Mouse (Mus musculus): ENCODE data around the gene Nkd1. TPM values are rescaled to one million over a fixed set of nuclear protein-coding genes. Genes with fewer than 3 reads are reported as not detected.

The Nkd1 gene
- polyA plus RNA-seq, 1 experiment = 23.1 TPM

DNA sequence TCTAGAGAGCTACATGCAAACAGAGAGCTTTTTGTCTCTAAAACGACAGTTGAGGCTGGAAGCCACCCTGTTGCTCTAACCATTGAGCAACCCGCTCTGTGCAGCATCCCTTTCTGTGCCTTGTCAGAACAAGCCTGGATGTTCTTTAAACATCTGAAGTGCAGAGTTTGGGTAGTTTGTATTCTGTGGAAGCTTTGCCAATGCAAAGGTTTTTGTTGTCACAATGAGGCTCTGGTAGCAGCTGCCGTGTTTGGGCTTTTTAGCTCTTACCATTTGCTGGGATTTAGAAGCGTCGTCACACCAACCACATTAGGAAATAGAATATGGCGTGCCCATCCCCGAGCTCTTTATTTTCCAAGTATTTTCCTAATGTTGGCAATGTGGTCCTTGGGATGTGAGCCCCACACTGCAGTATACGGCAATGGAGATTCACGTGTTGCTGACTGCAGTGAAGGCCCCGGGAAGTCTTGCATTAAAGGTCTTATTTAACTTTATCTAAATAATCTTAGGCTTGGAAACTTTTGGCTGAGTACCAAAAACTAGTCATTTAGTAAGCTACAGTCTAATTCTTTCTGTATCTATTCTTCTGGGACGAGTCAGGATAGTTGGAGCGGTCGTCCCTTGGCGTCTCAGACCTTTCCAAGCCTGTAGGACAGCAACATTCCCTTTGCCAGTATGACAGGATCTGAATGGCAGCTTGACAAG lies 51.9 kb downstream of the Nkd1 start:
- DNase-seq (ENCODE audit: extremely low spot score in 1 of 2, low spot score in 1 of 2) = no peak

DNA sequence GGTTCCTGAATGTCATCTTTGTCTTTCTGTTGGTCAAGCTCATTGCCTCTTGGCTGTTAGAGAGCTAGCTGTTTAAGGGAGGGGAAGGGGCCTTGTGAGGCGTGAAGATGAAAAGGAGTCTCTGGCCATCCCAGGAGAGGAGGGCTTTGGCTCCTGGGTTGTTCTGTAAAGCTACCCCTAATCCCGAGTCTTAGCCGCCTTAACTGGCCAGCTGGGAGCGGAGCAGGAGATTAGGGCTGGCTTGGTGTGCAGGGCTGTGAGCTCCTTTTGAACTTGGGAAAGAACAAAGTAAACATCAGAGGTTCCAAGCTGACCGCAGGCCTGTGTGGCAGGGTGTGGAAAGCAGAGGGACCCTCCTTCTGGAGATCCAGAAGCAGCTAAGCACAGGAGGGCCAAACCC lies 53.8 kb downstream of the Nkd1 start:
- no peak for DNase-seq (ENCODE audit: extremely low spot score in 1 of 2, low spot score in 1 of 2)

DNA sequence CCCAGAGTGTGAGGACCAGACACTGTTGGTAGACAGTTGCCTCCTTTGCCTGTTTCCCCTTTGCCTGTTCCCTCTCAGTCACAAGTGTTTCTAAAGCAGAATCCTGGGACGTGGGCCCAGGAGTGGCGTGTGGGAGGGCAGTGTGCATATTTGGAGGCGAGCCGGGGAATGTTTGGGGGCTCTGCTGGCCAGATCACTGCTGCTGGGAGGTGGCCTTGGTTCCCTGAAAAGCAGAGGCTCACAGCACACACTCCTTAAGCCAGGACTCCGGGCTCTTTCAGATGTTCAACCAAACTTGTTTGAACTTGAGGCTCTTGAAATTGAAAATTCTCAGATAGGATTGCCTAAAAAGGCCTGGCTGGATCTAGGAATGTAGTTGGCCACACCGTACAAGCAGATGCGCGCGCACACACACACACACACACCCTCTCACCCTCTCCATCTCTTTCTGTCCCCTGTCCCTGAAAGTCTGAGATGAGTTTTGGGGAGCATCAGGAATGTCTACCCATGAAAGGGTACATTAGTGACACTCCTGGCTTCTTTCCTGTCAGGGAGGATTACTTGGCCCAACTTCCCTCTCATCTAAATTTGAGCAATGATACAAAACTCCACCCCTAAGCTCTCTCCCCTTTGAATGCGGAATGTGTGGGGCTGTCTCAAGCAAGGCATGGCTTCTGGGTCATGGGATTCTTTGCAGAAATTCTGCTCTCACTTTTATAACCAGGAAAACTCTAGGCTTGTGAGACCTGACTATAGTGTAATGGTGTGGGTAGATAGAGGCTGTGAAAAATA lies 55.4 kb downstream of the Nkd1 start:
- DNase-seq (ENCODE audit: extremely low spot score in 1 of 2, low spot score in 1 of 2) = peak in 1 of 2 experiments; percentile 68

DNA sequence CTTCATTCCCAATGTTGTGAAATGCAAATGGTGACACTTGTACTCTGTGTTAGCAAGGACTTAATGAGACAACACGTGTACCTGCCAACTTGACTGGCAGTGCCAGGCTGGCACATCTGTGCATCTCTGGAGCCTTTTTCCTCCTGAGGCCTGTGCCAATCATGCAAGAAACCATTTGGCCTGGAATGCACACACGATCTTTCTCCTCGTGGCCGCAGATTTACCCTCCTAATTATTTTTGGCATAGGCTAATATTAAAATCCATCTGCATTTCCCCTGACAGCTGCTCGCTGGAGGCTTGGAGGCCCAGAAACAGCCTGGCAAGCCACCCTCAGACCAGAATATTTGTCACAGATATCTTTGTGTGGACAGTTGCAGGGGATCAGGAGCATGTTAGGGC lies 56.5 kb downstream of the Nkd1 start:
- no peak for DNase-seq (ENCODE audit: extremely low spot score in 1 of 2, low spot score in 1 of 2)

DNA sequence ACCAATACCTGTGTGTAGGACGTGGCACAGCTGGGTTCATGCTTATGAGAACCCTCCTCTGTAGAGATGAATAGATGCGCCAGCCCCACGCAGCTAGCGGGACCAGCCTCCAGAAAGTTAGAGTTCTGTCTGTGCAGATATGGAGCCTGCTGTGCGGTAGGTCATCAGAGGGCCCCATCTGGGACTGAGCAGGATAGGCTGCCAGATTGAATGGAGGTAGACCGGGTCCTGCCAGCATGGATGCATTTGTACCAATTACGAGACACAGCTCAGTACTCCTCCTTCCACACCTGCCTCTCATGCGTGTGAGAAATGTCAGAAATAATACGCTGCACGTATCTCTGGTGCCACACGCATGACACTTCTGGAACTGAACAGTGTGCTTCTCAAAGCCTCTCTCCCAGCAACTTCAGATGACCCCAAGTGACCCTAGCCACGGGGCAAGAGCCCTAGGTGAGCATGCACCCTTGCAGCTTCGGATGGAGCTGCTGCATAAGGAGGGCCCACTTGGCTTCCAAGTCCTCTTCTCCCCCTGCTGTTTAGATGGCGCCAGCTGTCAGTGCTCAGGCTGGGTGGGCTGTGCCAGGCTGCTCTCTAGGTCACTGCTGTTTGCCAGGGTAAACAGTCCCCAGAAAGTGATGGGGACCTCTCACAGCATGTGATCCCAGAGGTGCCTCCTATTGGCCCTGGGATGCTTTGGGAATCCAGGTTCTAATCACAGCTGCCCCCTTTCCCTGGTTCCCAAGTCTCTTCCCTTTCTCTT lies 57.4 kb downstream of the Nkd1 start:
- no peak for DNase-seq (ENCODE audit: extremely low spot score in 1 of 2, low spot score in 1 of 2)

DNA sequence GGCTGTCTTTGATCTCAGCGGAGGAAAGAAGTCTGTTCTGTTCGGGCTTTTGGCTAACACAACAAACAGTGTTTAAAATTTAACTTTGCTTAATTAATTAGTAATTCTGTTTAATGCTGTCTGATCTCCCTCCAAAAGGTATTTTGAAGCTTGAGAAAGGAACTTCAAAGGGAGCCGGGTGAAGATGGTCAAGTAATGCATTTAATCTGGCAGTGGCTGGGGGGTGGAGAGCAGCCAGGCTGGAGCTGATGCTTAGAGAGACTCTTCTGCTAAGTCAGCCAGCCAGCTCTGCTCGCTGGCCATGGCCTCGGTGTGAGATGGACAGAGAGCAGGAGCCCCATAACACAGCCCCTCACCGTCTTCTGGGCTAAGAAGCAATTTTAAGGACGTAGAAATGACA lies 58.1 kb downstream of the Nkd1 start:
- no peak for DNase-seq (ENCODE audit: extremely low spot score in 1 of 2, low spot score in 1 of 2)

DNA sequence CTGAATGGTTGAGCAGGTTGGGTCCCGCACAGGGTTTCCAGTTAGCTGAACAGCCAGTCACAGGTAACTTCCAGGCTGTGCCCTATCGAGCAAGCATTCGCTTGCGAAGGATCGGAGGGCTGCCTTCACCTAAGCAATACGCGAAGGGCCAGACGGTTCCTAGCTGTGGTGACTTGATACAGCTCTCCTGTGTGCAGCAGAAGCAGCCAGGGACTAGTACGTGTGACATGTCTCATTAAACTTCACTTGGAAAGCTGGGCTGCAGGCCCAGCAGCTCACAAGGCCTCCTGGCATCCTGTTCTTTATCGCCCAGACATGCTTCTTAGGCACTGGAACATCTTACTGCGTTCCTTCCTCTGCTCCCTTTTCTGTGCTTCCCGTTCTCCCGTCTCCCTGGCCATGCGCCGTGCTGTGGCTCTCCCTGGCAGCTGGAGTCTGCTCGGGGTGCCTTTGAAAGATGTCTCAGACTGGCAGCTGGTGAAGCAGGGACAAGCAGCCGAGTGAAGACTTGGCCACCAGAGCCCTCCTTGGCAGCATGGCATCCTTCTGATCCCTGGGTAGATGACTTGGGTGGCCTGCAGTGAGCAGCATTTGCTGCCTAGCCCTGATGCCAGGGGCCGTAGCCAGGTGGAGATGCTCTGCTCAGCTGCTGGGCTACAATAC lies 58.6 kb downstream of the Nkd1 start:
- DNase-seq (ENCODE audit: extremely low spot score in 1 of 2, low spot score in 1 of 2) = no peak

DNA sequence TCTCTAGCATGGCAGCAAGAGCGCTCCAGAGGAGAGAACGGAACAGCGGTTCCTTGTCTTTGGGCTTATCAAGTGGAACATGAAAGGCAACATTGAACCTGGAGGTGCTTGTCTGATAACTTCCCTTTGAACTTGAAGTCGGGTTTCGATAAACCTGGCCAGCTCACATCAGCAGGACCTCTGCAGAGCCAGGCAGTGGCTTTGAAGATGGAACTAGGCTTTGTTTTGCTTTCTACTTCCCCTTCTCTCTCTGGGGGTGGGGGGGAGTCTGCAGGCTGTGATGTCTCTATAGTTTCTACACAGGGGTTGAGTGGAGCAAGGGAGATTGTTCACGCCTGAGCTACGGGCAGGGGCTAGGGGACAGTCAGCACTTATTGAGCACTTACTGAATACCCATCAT lies 59.6 kb downstream of the Nkd1 start:
- no peak for DNase-seq (ENCODE audit: extremely low spot score in 1 of 2, low spot score in 1 of 2)

DNA sequence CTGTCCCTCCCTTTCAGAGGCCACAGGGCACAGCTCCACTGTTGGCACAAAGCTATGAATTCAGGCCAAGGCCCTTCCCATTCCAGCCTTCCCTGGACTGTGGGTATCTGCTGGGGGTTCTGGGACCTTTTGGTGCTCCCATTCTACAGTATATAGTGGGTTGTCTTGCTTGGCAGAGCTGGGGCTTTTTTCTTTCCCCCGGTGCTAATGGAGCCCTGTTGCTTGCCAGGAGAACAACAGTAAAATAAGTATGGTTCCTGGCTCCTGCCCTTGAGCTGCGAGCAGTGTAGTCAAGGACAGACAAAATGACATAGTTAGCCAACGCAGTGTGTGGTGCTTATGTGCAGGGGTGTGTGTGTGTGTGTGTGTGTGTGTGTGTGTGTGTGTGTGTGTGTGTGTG lies 62.7 kb downstream of the Nkd1 start:
- DNase-seq (ENCODE audit: extremely low spot score in 1 of 2, low spot score in 1 of 2) = no peak

DNA sequence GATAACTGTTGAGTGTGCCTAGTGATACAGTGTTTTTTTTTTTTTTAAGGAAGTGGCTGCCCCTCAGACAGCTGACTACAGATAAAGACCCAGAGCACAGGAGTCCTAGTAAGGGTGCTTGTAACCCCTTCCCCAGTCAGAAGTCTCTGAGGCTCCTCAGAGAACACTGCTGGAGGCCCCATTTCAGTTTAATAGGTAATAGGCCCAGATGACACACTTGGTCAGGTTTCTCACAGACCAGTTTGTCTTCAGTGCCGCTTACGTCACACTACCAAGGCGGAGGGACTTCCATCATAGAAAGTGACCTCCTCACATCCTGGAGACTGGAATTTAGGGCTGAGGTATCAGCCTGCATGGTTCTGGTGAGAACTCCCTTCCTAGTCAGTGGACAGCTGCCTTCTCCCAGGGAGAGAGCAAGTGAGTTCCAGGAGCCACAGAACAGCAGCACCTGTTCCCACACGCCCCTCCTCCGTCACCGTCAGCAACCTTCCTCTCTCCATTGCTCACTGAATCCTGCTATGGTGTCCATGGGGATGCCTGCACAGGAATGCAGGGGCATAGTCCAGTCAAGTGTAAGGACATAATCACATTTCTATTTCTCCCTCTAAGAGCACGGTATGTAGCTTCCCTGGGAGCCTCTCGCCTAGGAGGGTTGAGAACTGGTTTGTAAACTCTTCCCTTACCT lies 67.2 kb downstream of the Nkd1 start:
- no peak for DNase-seq (ENCODE audit: extremely low spot score in 1 of 2, low spot score in 1 of 2)

DNA sequence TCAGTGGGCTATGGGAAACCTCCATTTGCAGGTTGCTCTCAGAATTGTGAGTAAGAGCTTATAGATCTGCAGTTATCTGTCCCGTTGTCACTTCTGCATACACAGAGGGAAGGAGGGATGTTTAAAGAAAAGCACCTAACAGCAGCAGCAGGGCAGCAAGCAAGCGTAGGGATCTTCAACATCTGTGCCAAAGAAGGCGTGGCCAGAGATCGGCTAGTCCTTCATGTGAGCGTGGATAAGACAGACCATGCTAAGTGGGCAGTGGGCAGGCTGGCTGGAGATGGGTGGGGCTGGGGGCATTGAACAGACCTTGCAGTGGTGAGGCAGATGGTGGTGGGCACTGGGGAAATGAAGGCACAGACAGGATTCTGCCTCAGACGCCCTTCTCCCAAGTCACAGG lies 69.1 kb downstream of the Nkd1 start:
- no peak for DNase-seq (ENCODE audit: extremely low spot score in 1 of 2, low spot score in 1 of 2)

DNA sequence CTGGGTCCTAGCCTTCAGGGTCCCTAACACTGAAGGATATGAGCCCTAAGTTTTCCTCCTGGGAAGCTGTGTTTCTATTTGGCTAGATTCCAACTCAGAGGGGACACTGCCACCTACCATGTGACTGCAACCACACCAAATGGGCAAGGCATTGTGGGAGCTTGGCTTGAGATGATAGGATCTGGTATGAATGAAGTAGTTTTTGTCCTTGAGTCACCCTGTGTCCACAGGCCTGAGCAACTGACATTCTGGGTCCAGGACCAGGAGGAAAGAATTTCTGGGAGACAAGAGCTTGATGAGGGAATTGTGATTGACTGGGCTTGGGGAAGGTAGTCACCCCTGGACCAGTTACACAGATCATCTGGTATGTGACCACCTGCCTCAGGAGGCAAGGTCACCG lies 72.8 kb downstream of the Nkd1 start:
- no peak for DNase-seq (ENCODE audit: extremely low spot score in 1 of 2, low spot score in 1 of 2)

DNA sequence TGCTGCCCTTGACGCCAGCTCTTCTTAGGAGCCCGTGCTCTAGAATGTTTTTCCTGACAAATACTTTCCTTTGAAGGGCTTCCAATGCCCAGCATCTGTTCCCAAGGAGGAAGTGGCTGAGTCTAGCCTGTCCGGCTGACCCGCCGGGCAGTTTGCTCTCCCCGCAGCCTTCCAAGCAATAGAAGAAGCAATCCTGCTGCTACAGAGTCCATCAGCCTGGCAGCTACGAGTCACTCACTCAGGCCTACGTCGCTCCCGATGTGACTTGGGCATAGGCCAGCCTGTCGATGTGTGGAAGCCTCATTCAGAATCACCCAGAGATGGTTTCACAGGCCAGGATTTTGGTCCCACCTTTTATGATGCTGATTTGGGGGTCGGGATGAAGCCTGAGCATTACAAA lies 74.9 kb downstream of the Nkd1 start:
- no peak for DNase-seq (ENCODE audit: extremely low spot score in 1 of 2, low spot score in 1 of 2)

DNA sequence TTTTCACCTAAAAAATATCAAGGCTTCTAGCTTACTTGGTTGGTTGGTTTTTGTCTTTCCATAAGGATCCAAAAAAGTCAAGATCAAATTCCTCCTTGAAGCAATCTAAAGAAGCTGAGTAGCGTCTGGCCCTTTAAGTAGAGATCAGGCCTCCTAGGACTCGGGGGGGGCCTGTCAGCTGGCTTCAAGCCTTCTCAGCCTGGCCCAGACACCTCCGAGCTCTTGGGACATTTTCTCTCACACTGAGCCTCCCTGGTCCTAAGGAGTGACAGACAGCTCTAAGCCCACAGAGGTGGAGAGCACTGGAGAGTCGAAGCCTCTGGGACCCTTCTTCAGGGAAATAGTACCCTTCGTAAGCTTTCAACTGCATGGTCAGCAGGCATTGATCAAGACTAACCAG lies 77.4 kb downstream of the Nkd1 start:
- DNase-seq (ENCODE audit: extremely low spot score in 1 of 2, low spot score in 1 of 2) = no peak

DNA sequence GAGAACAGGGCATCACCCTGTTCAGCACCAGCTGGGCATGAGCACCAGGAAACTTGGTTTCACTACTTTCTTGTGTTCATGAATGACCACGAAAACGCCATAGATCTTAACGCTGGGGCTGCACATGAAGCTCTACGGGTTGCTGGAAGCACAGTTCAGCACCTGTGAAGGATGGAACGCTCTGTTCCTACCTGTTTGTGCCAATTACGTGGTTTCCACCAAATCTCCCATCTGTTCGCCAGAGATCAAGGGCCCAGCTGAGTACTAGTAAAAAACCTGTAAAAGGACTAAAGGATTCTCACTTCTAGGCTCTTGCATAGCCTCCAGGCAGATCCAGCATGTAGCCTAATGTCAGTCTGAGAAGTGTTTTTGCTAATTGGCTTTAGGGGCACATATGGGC lies 78.3 kb downstream of the Nkd1 start:
- DNase-seq (ENCODE audit: extremely low spot score in 1 of 2, low spot score in 1 of 2) = no peak

DNA sequence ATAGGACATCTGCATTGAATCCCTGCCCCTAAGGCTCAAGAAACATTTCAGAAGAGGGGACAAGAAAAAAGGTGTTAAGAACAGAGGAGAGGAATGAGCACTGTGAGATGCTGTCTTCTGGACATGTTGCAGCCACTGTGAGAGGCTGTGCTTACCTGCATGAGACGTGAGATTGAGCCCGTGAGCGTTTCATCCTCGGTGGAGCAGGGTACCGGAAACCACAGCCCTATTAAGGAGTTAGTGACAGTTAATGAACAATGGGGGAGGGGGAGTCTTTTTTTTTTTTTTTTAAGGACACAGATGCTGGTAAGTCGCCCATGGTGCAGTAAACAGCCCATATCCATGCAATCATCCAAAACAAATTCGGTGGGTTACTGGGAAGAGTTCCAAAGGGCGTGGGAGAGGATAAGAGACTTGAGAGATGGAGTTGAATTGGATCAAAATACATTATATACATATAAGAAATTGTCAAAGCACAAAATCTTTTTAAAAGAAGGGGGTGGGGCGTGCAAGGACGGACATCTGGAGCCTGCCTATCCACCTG lies 82.4 kb downstream of the Nkd1 start:
- no peak for DNase-seq (ENCODE audit: extremely low spot score in 1 of 2, low spot score in 1 of 2)

DNA sequence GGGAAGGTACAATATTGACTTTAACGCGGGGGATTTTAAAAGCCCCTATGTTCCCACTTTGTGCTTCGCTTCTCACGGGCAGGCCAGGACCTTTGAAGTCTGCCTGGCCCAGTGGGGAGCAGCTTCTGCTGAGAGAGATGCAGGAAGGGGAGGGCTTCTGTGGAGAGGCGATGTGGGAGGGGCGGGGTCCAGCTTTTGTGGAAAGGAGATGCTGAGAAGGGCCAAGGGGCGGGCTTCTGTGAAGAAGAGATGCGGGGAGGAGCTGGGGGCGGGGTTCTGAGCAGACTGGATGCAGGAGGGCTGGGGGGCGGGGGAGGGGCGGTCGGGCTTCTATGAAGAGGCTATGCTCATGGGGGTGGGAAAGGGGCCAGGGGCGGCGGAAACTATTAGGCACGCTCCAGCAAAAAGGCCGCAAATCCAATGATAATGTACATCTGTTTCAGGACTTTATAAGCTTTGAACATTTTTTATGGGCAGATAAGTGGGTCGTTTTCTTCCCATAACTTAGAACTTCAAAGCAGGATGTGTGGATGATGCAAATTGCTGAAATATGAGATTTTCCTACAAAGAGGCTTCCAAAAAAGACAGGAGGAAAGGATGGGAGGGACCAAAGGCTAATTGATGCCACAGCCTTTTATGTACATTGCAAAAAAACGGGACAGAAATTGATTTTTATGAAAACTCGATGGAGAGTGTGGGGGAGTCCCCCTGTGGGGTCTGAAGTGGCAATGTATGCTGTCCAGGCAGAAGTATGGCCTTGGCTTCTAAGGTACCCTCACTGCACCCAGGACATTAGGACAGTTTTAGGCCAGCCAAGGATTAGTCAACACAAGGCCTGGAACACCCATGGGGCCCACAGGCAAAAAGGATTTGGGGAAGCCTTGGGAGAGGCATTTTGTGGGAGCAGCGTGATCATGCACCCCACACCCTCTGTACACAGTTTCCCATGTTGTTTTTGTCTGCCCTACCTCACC lies 83.2 kb downstream of the Nkd1 start:
- DNase-seq (ENCODE audit: extremely low spot score in 1 of 2, low spot score in 1 of 2) = peak in 1 of 2 experiments; percentile 36

DNA sequence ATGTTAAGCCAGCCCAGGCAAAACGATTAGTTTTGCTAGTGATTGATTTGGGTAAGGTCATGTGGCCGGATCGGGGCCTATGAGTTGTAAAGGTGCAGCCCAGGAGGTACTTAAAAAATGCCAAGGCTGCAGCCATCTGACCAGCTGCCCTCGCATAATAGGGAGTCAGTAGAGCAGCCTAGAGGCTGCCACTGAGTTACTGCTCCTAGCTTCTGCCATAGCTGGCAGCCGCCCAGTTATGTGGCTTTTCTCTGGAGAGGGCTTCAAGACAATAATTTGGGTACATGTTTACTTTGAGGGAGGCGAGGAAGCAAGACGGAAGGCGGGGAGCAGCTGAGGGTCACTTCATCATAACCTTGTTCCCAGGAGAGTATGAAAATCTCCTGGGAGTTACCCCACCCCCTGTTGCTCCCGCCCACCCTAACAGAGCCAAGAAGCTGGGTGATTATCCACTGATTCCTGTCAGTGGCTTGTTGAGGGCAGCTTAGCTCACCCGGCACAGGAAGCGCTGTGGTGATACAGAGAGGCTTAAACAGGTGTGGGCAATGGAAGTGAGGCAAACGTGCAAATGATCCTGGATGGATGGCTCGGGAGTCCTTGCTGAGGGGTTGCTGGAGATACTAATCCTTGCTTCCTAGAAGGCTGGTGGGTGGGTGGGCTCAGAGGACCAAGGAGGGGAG lies 84.3 kb downstream of the Nkd1 start:
- DNase-seq (ENCODE audit: extremely low spot score in 1 of 2, low spot score in 1 of 2) = no peak
